Mouse (Mus musculus) heart, embryonic 15.5 days (tissue): ENCODE results near the gene Pld4. TPM values are rescaled to one million over a fixed set of nuclear protein-coding genes. Genes with fewer than 3 reads are reported as not detected.

Experiments used
- microRNA-seq: library from miRNA; unstranded; fragments of <30 nt; microRNA quantifications from one replicate; pipeline ENCODE4, GENCODE M21; 2016
- polyA plus RNA-seq: library from polyadenylated mRNA; unstranded; fragments of >200 nt; fragmentation: Nextera tagmentation; extraction: Ambion mirVana; gene quantifications from 2 replicates; pipeline ENCODE4 v1.2.1, GENCODE M21; 2015

Pld4 gene
- polyA plus RNA-seq, 1 experiment from 2014 or later: 7.2 TPM

Small RNAs within 50 kb of the gene (microRNA-seq; reads per million reads assigned to microRNA genes)
- 0.63 reads per million for gene Mir6940

Other genes with a start within 250 kb of the Pld4 start
- gene Tmem179, start 243.9 kb upstream of the Pld4 start, polyA plus RNA-seq: 0.39 and 0.99 TPM in 2 replicates
- 3.1 and 3.4 TPM in 2 replicates for gene Inf2, start 171.9 kb upstream of the Pld4 start, polyA plus RNA-seq
- 85.8 and 93.7 TPM in 2 replicates for gene Adssl1, start 140.6 kb upstream of the Pld4 start, polyA plus RNA-seq
- 95.4 and 142 TPM in 2 replicates for gene Siva1, start 116.0 kb upstream of the Pld4 start, polyA plus RNA-seq
- 139 and 169 TPM in 2 replicates for gene Akt1, start 85.8 kb upstream of the Pld4 start, polyA plus RNA-seq
- gene Zbtb42, start 81.8 kb upstream of the Pld4 start, polyA plus RNA-seq: 4.8 and 7.6 TPM in 2 replicates
- gene Cep170b, start 40.2 kb upstream of the Pld4 start, polyA plus RNA-seq: 4.8 and 7.9 TPM in 2 replicates
- 2.1 and 2.4 TPM in 2 replicates for gene Ahnak2, start 42.0 kb downstream of the Pld4 start, polyA plus RNA-seq
- gene Clba1, start 48.3 kb downstream of the Pld4 start, polyA plus RNA-seq: 5.7 and 7.3 TPM in 2 replicates
- gene Cdca4, start 68.8 kb downstream of the Pld4 start, polyA plus RNA-seq: 34.6 and 53.3 TPM in 2 replicates
- 0.19 and 2.2 TPM in 2 replicates for gene Gpr132, start 107.6 kb downstream of the Pld4 start, polyA plus RNA-seq
- gene Jag2, start 169.1 kb downstream of the Pld4 start, polyA plus RNA-seq: 3.7 and 6.6 TPM in 2 replicates
- gene Nudt14, start 181.5 kb downstream of the Pld4 start, polyA plus RNA-seq: 32.1 and 48.3 TPM in 2 replicates
- 19.4 and 23.5 TPM in 2 replicates for gene Btbd6, start 215.8 kb downstream of the Pld4 start, polyA plus RNA-seq
- gene Brf1, start 240.0 kb downstream of the Pld4 start, polyA plus RNA-seq: 30.2 and 47.2 TPM in 2 replicates